Mouse (Mus musculus): Measurements from ENCODE around the gene Ninj2.
A peak's percentile ranks its signal among the peaks of the same experiment; 100 is the strongest.

The Ninj2 gene

GRCm38 (mm10) chr6:120095096-120095495 is 1.9 kb downstream of the Ninj2 start:
- no peak for DNase-seq

DNA sequence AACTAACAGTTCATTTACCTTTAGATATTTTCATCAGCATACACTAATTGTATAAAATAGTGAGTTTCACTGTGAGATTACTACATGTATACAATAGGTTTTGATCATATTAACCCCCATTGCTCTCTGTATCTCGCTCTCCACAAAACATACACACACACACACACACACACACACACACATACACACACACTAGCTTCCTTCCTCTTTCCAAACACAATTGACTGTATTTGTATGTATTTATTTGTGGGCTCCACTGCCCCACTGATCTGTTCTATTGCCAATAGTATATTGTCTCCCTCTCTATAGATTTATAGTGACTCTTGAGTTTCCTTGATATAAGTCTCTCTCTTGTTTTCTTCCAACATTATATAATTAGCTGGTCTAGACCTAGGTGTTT is 2.4 kb downstream of the Ninj2 start:
- DNase-seq = no peak

GRCm38 (mm10) chr6:120099392-120099791 is 6.2 kb downstream of the Ninj2 start:
- DNase-seq = no peak

GRCm38 (mm10) chr6:120101221-120101620 is 8.1 kb downstream of the Ninj2 start:
- no peak for DNase-seq

GRCm38 (mm10) chr6:120101996-120102395 is 8.8 kb downstream of the Ninj2 start:
- DNase-seq = no peak

GRCm38 (mm10) chr6:120103104-120103503 is 10.0 kb downstream of the Ninj2 start:
- no peak for DNase-seq

DNA sequence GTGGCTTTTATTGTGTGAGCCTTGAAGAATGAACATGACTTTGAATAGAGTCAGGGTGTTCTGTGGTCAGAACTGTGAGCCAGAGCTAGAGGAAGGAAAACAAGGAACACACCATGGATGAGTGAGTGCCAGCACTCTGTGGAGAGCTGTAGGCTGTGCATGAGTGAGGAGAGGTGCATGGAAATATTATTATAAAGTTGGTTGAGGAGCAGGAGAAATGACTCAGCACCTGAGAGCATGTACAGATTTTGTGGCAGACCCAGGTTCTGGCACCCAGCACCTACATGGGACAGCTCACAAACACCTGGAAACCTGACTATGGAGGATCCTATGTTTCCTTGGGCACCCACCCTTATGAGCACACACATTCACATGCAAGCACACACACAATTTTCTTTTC is 11.9 kb downstream of the Ninj2 start:
- DNase-seq = no peak

DNA sequence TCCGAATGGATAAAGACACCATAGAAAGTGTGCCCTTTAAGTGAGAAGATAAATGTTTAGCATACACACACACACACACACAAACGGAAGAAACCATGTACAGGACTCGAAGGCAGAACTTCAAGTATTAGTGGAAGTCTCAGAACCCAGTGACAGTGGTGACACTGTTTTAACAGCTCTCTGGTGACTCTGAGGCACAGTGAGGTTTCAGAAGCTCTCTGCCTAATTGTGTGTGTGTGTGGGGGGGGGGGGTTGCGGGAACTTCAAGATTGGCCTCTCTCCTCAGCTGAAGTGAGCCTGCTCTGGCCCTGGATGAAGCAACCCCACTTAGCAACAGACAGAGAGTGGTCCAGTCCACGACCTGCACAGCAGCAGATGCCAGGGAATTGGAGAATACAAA is 14.4 kb downstream of the Ninj2 start:
- no peak for DNase-seq

GRCm38 (mm10) chr6:120108061-120108460 is 14.9 kb downstream of the Ninj2 start:
- DNase-seq = no peak

DNA sequence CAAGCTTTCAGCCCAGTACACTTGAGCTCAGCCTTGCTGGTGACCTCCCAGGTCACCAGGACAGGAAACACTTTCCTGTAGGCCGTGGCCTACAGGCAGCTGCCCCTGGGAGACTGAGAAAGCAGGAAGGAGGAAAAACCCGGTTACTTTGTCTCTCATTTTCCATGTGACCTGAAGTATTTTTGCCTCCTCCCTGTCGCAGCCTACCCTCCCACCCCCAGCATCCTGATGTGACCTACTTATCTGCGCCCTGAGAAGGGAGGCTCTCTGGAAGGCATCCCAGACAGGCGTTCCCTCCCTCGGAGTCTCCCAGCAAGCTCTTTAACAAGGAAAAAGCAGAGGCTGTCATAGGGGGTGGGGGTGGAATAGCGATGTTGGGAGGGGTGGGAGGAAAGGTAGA is 16.0 kb downstream of the Ninj2 start:
- peak; percentile 33 for DNase-seq

DNA sequence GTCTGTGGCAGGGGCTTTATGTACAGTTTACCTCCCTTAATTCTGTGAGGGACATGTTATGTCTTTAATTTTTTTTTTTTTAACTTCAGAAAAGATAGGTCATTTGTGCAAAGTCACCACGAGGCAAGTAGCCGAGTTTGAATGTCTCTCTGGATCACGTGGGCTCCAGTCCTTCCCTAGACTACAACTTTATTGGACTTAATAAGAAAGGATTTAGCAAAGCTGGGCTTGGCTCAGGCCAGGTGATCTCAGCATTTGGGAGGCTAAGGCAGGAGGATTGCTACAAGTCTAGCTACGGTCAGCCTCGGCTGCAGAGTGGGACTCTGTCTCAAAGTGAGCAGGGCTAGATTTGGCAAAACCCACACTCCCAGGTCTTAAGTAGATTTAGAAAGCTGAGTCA is 16.8 kb downstream of the Ninj2 start:
- no peak for DNase-seq

- no peak for DNase-seq
Observed at GRCm38 (mm10) chr6:120110738-120111409, 17.7 kb downstream of the Ninj2 start.

DNA sequence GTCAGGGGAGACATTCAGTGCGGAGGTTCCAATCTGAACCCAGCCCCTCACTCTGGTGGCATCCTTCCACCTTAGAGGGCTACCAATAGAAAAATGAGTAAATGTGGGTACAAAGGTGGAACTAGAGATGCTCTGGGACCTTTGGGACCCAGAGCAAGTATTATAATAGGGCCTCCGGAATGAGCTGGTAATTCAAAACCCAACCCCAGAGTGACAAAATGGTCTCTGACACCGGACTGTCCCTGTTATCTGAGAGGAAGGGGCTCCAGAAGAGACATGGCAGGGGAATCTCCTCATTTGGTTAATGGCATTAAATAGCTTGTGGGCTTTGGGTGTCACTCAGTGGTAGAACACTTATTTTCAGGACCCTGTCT is 18.2 kb downstream of the Ninj2 start:
- DNase-seq = no peak

DNA sequence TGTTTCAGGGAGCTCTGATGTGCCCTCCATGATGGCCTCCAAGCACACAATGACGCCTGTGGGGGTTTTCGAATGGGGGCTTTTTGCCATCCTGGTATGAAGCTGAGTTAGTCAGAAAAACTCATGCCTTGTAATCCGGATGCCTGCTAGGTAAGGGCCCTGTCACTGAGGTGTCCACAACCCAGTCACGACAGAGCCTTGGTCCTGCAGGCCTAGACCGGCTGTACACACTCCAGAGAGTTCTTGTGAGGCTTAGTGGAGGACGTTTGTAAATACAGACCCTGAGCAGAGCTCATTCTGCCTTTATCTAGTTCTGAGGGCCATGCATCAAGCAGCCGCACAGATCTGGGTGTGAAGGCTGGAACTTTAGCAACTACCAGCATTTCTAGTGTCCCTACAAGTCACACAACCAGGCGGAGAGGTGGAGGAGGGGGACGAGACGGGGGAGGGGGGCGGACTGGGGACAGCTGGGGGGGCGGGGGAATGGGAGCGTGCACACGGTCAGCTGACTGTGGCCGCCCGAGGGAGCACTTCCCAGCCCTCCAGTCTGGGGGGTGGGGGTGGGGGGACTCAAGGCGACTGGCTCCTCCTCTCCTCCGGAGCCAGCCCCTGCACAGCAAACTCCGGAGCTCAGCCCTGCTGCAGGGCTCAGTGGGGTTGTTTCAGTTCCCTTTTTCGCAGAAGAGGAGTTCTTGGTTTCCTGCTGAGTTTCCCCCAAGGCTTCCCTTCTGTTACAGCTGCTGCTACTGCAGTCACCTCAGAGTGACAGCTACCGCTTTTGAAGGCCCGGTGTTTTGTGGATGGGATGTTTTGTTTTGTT is 19.0 kb downstream of the Ninj2 start:
- peak; percentile 84 for DNase-seq

DNA sequence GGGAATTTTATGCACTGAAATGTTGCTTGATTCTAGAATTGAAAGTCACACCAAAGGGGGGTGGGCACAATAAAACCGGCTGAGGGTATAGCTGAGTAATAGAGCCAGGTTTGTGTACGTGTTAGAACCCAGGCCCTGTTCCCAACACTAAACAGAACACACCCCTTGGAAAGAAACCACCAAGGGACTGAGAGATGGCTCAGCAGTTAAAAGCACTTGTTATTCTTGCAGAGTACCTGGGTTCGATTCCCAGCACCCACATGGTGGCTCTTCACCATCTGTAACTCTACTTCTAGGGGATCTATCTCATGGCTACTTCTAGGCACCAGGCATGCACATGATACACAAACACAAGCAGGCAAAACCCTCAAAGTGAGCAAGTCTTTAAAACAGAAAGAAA is 20.7 kb downstream of the Ninj2 start:
- no peak for DNase-seq

GRCm38 (mm10) chr6:120114271-120114670 is 21.1 kb downstream of the Ninj2 start:
- DNase-seq = no peak

DNA sequence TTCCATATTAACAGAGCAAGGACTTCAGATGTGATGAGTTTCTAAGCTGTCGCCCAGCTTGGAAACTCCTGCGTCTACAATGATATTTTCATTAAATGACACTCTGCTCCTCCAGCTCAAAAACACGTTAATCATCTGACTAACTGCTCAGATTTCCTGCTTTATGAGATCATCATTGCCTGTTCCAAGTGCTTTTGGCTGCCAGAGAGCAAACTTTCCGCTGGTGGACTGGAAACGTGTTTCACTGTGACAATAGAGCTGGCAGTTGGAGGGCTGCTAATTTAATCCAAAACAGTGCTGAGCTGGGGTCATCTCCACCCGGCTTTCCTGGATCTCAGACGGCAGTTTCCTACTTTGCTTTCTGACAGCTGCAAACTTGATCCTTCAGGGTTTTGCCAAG is 21.5 kb downstream of the Ninj2 start:
- DNase-seq = no peak

DNA sequence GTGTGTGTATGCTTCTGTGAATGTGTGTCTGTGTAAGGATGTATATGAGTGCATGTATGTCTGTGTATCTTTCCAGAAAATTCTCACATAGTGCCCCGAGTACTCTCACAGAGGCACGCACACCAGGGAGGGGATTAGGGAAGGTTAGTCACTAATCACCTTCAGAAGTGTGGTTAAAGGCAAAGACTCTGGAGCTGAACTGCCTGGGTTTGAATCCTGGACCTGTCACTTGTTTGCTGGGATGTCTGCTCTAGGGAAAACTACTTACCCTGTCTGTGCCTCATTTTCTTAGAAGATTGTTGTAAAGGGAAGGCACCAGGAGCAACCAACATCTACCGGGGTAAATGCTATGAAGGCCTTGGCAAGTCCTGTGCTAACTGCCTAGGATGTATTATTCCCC is 22.3 kb downstream of the Ninj2 start:
- DNase-seq = no peak

- DNase-seq = no peak
Observed at GRCm38 (mm10) chr6:120119824-120120223, 26.7 kb downstream of the Ninj2 start.

GRCm38 (mm10) chr6:120124688-120125087 is 31.5 kb downstream of the Ninj2 start:
- no peak for DNase-seq

- DNase-seq = no peak
Observed at GRCm38 (mm10) chr6:120126456-120126855, 33.3 kb downstream of the Ninj2 start.

GRCm38 (mm10) chr6:120127321-120127720 is 34.2 kb downstream of the Ninj2 start:
- no peak for DNase-seq

DNA sequence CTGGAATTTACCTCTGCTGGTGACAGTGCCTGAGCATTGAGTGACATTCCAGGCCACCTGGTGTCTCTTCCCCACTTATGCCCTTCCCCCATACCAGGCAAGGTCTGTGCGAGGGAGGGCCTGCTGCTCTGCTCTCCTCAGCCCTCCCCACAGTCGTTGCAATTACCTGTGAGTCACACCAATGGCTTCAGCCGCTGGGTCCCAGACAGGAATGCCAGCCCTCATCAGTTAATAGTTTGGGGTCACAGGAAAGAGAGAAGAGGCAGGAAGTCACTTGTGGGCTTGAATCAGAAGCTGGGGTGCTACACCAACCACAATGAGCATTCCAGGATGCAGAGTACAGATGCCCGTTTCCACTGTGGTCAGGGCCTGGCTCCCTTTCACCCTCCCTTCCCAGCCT is 41.6 kb downstream of the Ninj2 start:
- DNase-seq = no peak

GRCm38 (mm10) chr6:120145439-120145838 is 52.3 kb downstream of the Ninj2 start:
- no peak for DNase-seq

DNA sequence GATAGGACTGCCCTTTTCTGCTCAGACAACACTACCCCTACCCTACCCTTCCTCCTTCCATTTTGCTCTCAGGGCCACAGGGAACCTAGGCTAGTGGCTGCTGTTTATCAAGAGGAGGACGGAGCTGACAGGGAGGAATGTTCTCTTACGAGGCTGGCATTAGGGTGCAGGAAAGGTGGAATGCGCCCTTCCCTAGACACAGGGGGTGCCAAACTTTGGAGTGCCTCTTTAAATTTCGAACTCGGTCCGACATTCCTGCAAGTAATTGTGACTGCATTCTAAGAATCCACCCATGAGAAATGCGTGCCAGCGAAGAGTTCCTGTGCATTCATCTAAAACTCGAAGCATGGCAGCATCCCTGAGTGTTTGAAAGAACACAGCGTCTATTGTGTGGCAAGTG is 53.5 kb downstream of the Ninj2 start:
- no peak for DNase-seq
